Mouse (Mus musculus) hindbrain, embryonic 11.5 days (tissue): ENCODE data around the gene Tmem121b. TPM values are rescaled to one million over a fixed set of nuclear protein-coding genes. Genes with fewer than 3 reads are reported as not detected.
A peak's percentile ranks its signal among the peaks of the same experiment; 100 is the strongest.

Source experiments
- ATAC-seq: fragments of 200-750 bp; cut with Nextera tagmentation; 2 replicates; pipeline ENCODE4 v1.8.0; 2017; ENCODE audit warnings: mild to moderate bottlenecking, moderate TSS enrichment, moderate library complexity; ENCODE audit not compliant: low FRiP score
- DNase-seq: peaks from one replicate; pipeline ENCODE4 v3.0.0-alpha.2; 2015; ENCODE audit warnings: low spot score
- H3K27ac ChIP-seq: fragments of 300-500 bp; sonication (generic); 2 replicates; pipeline ENCODE4 v1.5.1; 2014; ENCODE audit warnings: mild to moderate bottlenecking, low read depth, low read length
- H3K27me3 ChIP-seq: fragments of 300-500 bp; sonication (generic); 2 replicates; pipeline ENCODE4 v1.6.1; 2014; ENCODE audit warnings: mild to moderate bottlenecking, low read length, moderate library complexity, mixed read lengths; ENCODE audit not compliant: control insufficient read depth, insufficient read depth
- H3K36me3 ChIP-seq: fragments of 300-500 bp; sonication (generic); 2 replicates; pipeline ENCODE4 v1.6.1; 2014; ENCODE audit warnings: mild to moderate bottlenecking, low read length, moderate library complexity, mixed read lengths; ENCODE audit not compliant: control insufficient read depth, insufficient read depth
- H3K4me1 ChIP-seq: fragments of 300-500 bp; sonication (generic); replicated peaks from 2 replicates; pipeline ENCODE4 v1.6.1; 2014; ENCODE audit warnings: low read length, mixed read lengths; ENCODE audit not compliant: control insufficient read depth, insufficient read depth
- H3K4me2 ChIP-seq: fragments of 300-500 bp; sonication (generic); replicated peaks from 2 replicates; pipeline ENCODE4 v1.6.1; 2014; ENCODE audit warnings: mild to moderate bottlenecking, low read depth, low read length
- H3K4me3 ChIP-seq: fragments of 300-500 bp; sonication (generic); 2 replicates; pipeline ENCODE4 v1.5.1; 2014; ENCODE audit warnings: low read depth, low read length
- H3K9ac ChIP-seq: fragments of 300-500 bp; sonication (generic); 2 replicates; pipeline ENCODE4 v1.6.1; 2014; ENCODE audit warnings: low read depth, low read length
- H3K9me3 ChIP-seq: fragments of 300-500 bp; sonication (generic); 2 replicates; pipeline ENCODE4 v1.6.1; 2016; ENCODE audit warnings: low read length; ENCODE audit not compliant: control insufficient read depth
- WGBS: fragments of 180-500 bp; shearing (Covaris S2); extraction: QIAGEN DNeasy Blood & Tissue Kit; methylation state at CpG from one replicate; pipeline ENCODE4 v1.1.7; 2014; 5-methylcytosine and 5-hydroxymethylcytosine counted together
- polyA plus RNA-seq: library from polyadenylated mRNA; unstranded; fragments of >200 nt; fragmentation: Nextera tagmentation; extraction: Ambion mirVana; gene quantifications from 2 replicates; pipeline ENCODE4 v1.2.1, GENCODE M21; 2014

Tmem121b gene
- polyA plus RNA-seq, 1 experiment from 2014 or later, result 1.8 TPM

DNA sequence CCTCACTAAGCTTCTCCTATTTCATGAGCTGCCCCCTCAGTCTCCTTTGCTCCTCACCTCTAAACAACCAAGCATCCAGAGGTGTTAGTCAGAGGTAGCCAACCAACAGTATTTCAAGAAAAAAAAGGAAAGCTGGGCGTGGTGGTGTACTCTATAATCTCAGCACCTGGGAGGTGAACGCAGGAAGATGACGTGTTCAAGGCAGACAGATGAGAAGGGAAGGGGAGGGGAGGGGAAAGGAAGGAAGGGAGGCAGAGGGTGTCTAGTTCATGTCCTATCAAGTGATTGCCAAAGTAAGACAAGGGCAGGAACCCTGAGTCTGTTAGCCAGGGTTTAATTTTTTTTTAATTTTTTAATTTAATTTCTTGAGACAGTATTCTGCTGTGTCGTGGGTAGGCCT lies 15.0 kb upstream of the Tmem121b start:
- Histone ChIP-seq H3K4me2 (no peak overlapping the region), H3K9ac (no peak overlapping the region), H3K4me1 (no peaks in the 10 kb centered on the region), H3K9me3 (no peaks in the 10 kb centered on the region), H3K27ac (no peak overlapping the region), H3K4me3 (no peak overlapping the region), H3K36me3 (0 out of 2 replicates have a peak, but pooled peaks cover 2% of the 10 kb centered on the region), H3K27me3 (no peaks in the 10 kb centered on the region)
- DNase-seq, result no peak
- no peak for ATAC-seq
- WGBS, result 96% methylated on average over 4 of the region's 4 CpGs

DNA sequence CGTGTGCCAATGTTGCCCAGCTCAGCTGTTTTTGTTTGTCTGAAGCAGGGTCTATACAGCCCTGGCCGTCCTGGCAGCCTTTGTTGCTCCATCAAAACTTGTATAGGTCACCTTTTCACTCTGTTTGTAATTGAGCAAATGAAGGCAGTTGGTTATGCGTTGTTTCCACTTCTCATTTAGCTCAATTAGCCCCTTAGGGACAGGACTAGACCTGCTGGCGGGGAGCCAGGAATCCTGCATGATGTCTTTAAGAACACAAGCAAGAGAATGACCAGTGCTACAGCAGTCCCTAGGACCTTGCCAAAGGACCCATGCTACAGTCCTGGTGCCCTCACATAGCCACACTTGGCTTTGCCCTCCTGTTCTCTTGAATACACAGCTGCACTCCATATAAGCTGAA lies 11.9 kb upstream of the Tmem121b start:
- ATAC-seq, result no peak
- no peak overlapping the region for H3K4me3 ChIP-seq
- WGBS, result 82% methylated on average over 4 of the region's 4 CpGs

DNA sequence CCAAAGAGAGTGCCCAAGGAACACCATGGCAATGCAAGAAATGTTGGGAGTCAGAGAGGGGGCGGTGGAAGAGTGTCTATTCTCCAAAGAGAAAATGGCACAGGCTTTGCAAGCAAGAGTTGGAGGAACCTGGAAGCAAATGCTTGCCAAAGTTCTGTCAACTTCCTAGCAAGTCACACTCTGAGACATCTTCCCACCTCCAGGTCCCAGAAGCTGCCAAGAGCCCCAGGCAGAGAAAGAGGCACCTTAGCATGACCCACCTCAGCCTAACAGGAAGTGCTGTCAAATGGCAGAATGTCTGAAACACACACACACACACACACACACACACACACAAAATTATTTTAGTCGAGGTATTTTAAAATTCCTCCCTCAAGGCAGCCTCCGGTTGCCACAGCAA lies 10.4 kb upstream of the Tmem121b start:
- Histone ChIP-seq H3K4me2 (no peak overlapping the region), H3K4me3 (no peak overlapping the region), H3K4me1 (no peaks in the 10 kb centered on the region), H3K27me3 (no peaks in the 10 kb centered on the region), H3K36me3 (no peaks in the 10 kb centered on the region), H3K9me3 (peaks cover 4% of the 10 kb centered on the region; the same call in 1 of the 2 replicates), H3K9ac (no peak overlapping the region), H3K27ac (no peak overlapping the region)
- ATAC-seq, result no peak
- DNase-seq, result no peak
- WGBS, result 66% methylated on average over 3 of the region's 3 CpGs

More for the DNA sequence above, 11.9 kb upstream of the Tmem121b start:
- no peak overlapping the region for H3K27ac ChIP-seq
- H3K9me3 ChIP-seq, result peaks cover 2% of the 10 kb centered on the region; the same call in 1 of the 2 replicates
- H3K27me3 ChIP-seq, result no peaks in the 10 kb centered on the region
- H3K4me1 ChIP-seq, result no peaks in the 10 kb centered on the region
- no peak for DNase-seq
- H3K4me2 ChIP-seq, result no peak overlapping the region
- no peak overlapping the region for H3K9ac ChIP-seq
- H3K36me3 ChIP-seq, result 0 out of 2 replicates have a peak, but pooled peaks cover 2% of the 10 kb centered on the region

DNA sequence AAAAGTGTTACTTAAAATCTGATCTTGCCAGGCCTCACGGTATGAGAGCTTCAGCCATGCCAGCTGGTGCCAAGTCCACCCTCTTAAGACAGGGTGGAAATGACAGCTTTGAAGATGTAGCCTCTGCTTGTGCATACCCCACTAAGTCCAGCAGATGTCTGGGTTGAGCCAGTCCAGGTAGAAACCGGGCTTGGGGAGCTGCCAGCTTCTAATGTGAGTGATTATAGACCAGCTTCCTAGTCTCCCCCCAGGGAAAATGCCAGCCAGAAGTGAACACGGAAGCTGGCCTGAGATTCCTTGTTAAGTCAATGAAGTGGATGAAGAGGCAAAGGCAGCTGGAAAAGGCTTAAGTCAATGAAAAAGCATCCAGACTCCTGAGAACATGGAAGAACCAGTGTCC lies 2.9 kb upstream of the Tmem121b start:
- Histone ChIP-seq H3K4me2 (no peak overlapping the region), H3K27ac (no peak overlapping the region), H3K4me3 (no peak overlapping the region), H3K9me3 (peaks cover 4% of the 10 kb centered on the region; the same call in 1 of the 2 replicates), H3K9ac (no peak overlapping the region), H3K4me1 (peaks cover 11% of the 10 kb centered on the region), H3K36me3 (no peaks in the 10 kb centered on the region), H3K27me3 (peaks cover 14% of the 10 kb centered on the region)
- ATAC-seq (no peak), DNase-seq (no peak)
- WGBS, result 74% methylated on average over 3 of the region's 3 CpGs

DNA sequence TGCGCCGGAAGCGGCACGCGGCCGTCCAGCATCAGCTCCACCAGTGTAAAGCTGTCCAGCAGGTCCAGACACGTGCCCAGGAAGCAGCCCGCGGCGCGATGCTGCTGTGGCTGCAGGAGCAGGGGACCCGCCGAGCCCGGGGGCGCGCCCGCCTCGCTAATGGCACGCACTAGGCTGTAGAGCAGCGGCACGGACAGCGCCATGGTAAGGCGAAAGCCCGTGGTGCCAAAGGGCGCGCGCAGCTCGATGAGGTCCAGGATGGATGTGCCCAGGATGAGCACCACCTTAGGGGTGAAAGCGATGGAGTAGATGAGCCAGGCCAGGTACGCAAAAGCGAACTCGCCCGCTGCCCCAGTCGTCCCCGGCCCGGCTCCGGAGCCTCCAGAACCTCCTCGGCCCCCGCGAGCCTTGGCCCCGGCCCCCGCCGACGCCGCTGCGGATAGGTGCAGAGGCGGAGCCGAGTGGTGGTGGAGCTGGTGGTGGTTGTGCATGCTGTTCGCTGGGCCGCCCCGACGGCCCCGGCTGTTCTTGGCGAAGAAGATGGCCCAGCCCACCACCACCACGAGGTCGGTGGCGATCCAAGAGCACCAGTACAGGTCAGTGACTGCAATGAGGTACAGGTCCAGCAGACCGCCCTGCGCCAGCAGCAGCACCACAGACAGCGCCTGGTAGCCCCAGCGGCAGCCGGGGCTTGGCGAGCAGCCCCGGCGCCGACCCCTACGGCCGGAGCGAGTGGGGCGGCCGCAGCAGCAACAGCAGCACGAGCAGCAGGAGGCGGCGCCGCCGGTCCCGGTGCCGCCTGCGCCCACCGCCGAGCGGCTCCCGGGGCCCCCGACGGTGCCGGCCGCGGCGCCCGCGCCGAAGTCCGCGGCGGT lies 871 bp downstream of the Tmem121b start:
- H3K27me3 ChIP-seq, result peaks cover 14% of the 10 kb centered on the region
- peaks cover 11% of the 10 kb centered on the region for H3K4me1 ChIP-seq
- WGBS, result under 1% methylated on average over 82 of the region's 95 CpGs
- H3K9me3 ChIP-seq, result no peaks in the 10 kb centered on the region
- peak overlapping the region; percentile 79 for H3K4me3 ChIP-seq
- no peaks in the 10 kb centered on the region for H3K36me3 ChIP-seq
- peak; percentile 48 for ATAC-seq
- peak overlapping the region; percentile 91 for H3K4me2 ChIP-seq
- DNase-seq, result peak; percentile 62
- peak overlapping the region; percentile 80 for H3K9ac ChIP-seq
- H3K27ac ChIP-seq, result peak overlapping the region; percentile 93

DNA sequence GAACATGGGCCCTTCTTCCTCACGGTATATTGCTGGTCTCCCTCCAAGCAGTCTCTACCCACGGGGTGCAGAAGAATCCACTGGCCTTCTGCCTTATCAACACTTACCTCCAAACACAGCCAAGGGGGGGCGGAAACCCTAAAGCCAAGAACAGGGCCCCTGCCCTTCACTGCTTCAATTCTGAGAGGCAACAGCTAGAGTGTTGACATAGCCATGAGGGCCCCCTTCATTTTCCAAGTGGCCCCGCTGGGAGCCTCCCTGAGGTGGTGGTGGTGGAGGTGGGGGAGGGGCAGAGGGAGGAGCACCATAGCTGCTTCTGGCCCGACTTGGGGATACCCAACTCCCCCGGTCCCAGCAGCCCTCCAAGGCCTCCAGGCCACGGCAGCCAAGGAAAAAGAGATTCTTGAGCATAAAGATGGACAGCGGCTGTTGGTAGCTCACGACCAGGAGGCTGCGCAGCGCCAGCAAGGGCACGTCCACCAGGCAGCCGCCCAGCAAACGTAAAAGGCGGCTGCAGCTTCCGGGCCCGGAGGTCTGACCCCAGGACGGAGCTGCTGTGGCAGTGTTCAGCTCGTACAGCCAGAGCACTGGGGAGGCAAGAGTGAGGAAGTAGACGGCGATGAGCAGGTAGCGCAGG lies 1.6 kb downstream of the Tmem121b start:
- Histone ChIP-seq H3K4me3 (peak overlapping the region; percentile 79), H3K36me3 (no peaks in the 10 kb centered on the region), H3K4me1 (peaks cover 11% of the 10 kb centered on the region), H3K27me3 (peaks cover 14% of the 10 kb centered on the region), H3K9me3 (no peaks in the 10 kb centered on the region), H3K9ac (peak overlapping the region; percentile 80), H3K4me2 (peak overlapping the region; percentile 91), H3K27ac (no peak overlapping the region)
- DNase-seq (no peak), ATAC-seq (no peak)
- whole genome bisulfite sequencing, result 7% methylated on average over 22 of the region's 22 CpGs

DNA sequence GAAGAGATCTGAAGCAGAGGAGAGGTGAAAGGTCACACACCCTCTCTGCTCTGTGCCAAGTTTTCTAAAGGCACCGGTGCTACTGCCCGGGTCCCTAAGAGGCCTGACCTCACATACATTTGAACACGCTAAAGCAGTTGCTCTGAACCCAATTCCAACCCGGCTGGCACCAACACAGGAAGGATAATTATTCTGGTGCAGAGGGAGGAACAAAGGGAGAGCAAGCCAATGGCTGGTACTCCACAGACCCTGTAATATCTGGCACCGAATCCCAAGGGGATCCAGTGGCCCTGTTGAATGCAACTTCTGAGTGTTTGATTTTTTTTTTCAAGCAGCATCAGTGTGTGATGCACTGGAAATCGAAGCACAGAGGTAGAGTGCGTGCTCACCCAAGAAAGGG lies 2.5 kb downstream of the Tmem121b start:
- DNase-seq, result no peak
- Histone ChIP-seq H3K9me3 (no peaks in the 10 kb centered on the region), H3K27ac (no peak overlapping the region), H3K9ac (no peak overlapping the region), H3K4me3 (no peak overlapping the region), H3K36me3 (no peaks in the 10 kb centered on the region), H3K27me3 (peaks cover 14% of the 10 kb centered on the region), H3K4me2 (peak overlapping the region; percentile 6; the same call in 1 of the 2 replicates), H3K4me1 (peaks cover 11% of the 10 kb centered on the region)
- 39% methylated on average over 7 of the region's 7 CpGs for WGBS
- ATAC-seq, result no peak

DNA sequence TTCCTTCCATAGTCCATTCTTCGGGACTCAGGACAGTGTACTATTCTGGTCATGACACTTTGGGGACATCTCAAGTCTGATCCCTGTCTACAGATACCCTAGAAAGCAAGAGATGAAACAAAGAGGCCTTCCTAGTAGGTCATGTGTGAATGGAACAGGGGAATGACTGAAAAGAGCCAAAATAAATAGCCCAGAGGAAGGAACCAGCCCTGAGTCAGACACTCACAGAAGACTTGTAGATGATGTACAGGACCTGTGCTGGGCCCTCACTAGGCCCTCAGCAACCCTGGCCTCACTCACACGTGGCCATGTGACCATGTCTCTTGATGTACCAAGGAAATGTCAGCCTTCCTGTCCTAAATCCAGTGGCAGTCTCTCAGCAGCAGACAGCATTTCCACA lies 4.1 kb downstream of the Tmem121b start:
- Histone ChIP-seq H3K4me2 (no peak overlapping the region), H3K9me3 (no peaks in the 10 kb centered on the region), H3K9ac (no peak overlapping the region), H3K27ac (no peak overlapping the region), H3K36me3 (no peaks in the 10 kb centered on the region), H3K4me1 (peaks cover 11% of the 10 kb centered on the region), H3K4me3 (no peak overlapping the region), H3K27me3 (peaks cover 12% of the 10 kb centered on the region)
- DNase-seq (no peak), ATAC-seq (no peak)
- WGBS, result 72% methylated on average over 2 of the region's 2 CpGs
